Mouse (Mus musculus) myocyte (in vitro differentiated cells): ENCODE results near the gene Mpg.

ENCODE experiments used
- E2F4 ChIP-seq: IDR thresholded peaks from one replicate; pipeline ENCODE4 v1.6.1; 2011; ENCODE audit warnings: mild to moderate bottlenecking, control low read depth, moderate library complexity; ENCODE audit not compliant: insufficient read depth
- MAX ChIP-seq: IDR thresholded peaks from one replicate; pipeline ENCODE4 v1.6.1; 2011; ENCODE audit warnings: low read depth, mild to moderate bottlenecking, control low read depth
- POLR2A ChIP-seq: IDR thresholded peaks from one replicate; pipeline ENCODE4 v1.6.1; 2011; ENCODE audit warnings: low read depth, mild to moderate bottlenecking, control low read depth, moderate library complexity; ENCODE audit not compliant: insufficient read length
- POLR2AphosphoS2 ChIP-seq: IDR thresholded peaks from one replicate; pipeline ENCODE4 v1.6.1; 2011; ENCODE audit warnings: low read depth, control low read depth; ENCODE audit not compliant: insufficient read length
- REST ChIP-seq: IDR thresholded peaks from one replicate; pipeline ENCODE4 v1.6.1; 2011; ENCODE audit warnings: mild to moderate bottlenecking, control low read depth, moderate library complexity; ENCODE audit not compliant: insufficient read depth, insufficient read length
- TCF12 ChIP-seq: IDR thresholded peaks from one replicate; pipeline ENCODE4 v1.6.1; 2011; ENCODE audit warnings: mild to moderate bottlenecking, control low read depth; ENCODE audit not compliant: poor library complexity, insufficient read depth, severe bottlenecking
- USF1 ChIP-seq: IDR thresholded peaks from one replicate; pipeline ENCODE4 v1.6.1; 2011; ENCODE audit warnings: low read depth, mild to moderate bottlenecking, control low read depth, moderate library complexity

GRCm38 (mm10) chr11:32250880-32251763, 24.8 kb downstream of the Mpg start:
- TF ChIP-seq POLR2A = no peak
- no peak for TF ChIP-seq TCF12
- no peak for TF ChIP-seq E2F4
- TF ChIP-seq MAX = no peak
- no peak for TF ChIP-seq USF1
- no peak for TF ChIP-seq POLR2AphosphoS2
- no peak for TF ChIP-seq REST
